Mouse (Mus musculus): ENCODE measurements at regions not wholly inside any gene's neighbourhood (a gene's known extent, or its start where the extent isn't known, plus 50 kb on each side); places are given as distances from the start of the nearest gene placed in this dataset.

DNA sequence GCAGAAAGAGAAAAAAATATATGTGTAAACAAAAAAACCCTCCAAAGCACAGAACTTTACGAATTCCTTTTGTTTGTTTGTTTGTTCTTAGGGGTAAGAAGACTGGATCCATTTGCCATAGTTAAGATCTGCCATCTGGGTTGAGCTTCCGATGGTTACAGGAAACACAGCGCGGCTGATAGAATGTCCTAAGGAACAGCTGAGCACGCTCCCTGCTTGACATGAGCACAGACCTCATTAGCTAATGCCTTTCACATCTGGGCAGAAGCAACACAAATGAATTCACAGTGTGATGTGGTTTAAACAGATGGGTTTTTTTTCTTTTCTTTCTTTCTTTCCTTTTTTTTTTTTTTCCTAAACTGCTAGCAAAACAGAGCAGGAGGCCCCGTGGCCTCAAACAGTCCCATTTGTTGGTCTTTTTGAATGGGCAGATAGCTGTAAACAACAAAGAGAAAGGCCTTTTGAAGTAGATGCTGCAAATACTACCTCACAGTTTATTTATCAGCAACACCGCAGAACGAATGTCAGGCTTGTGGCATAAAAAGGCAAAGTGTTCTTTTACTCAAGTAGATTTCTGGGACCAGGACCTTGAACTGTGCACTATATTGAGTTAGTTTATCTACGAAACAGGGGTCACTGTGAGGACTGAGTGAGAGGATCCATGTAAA lies 61.0 kb upstream of the Raph1 start:
- no peak for DNase-seq (ENCODE audit: low spot score)

DNA sequence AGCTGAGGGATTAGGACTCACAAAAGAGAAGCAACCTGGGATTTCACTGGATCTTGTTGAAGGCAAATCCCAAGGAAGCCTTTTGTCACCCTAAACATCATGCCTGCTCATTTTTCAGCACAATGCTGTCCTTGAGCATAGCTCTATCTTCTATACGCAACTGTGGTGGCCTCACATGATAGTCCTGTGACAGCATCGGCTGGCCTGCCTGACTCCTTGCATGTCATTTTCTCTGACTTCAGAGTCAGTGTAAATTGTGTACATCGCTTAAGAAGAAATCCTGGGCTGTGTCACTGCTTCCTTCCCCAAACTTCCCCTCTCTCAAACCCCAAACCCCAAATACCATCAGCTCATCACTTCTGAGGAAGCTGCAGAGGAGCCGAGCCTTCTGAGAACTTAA lies 60.5 kb upstream of the Raph1 start:
- DNase-seq (ENCODE audit: low spot score): no peak

DNA sequence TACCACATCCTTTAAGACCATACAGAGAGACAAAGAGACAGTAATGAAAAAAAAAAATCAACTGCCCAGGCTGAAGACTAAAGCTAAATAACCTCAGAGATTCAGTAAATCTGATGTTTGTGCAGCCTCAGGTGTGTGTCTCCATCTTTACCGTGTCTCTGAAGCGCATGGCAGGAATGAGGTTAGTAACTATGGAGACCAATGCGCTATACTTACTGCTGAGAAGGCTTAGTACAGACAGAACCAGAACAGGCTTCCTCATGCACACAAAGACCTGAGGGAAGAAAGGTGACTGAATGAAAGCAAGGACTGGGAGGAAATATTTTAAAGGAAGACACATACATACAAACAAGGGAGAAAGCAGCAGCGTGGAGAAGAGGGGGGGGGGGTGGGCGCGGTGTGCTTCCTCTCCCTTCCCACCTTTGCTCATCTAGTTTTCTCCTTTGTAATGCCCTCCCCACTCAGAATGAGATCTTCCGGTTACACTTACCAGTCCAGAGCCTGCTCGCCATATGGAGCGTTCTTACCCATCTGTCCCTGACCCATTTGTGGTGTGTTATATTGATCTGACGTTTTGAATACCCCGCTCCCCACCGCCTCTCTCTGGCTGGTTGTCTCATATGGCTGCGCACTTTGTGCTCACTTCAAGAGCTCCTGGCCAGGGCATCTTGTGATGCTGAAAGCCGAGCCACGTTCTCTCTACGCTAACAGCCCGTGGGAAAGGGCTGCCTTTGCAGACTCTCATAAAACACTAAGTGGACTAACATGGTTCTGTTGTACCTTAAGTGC lies 59.0 kb upstream of the Raph1 start:
- DNase-seq (ENCODE audit: low spot score): peak; percentile 0

DNA sequence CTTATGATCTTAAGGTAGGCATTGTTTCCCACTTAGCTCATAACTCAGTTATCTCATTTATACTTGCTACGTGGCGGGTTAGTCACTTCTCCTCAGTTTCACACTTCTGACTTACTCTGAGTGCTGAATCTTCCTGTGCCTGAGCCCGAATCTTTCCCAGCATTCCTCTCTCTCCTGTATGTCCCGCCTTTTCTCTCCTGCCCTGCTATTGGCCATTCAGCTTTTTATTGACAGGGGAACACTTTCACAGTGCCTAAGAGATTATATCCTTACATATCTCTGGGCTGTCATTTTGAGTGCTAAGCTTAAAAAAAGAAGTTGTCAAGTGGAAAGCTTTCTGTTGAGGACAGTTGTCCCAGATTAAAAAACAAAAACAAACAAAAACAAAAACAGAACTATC lies 57.3 kb upstream of the Raph1 start:
- DNase-seq (ENCODE audit: low spot score): no peak

DNA sequence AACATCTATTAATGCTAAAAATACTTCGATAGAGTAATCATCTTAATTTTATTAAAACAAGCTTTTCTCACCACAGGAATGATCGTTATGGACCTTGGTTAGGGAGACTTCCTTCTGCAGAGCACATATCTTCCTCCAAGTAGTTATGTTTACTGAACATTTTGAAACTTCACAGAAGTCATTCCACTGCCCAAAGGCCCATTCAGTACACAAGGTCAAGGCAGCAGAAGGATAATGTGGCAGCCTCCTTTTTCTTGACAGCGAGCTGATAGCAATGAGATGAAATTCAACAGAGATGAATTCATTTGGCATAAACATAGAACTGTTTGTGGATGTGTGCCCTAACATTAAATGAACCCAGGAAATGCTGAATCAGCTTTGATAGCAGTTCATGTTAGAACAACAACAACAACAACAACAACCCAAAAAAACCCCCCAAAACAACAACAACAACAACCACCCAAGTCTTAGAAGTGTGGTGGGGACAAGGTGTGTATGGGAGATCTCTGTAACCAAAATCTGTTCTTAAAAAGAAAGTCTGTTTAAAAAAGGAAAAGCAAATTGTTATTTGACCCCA lies 56.6 kb upstream of the Raph1 start:
- no peak for DNase-seq (ENCODE audit: low spot score)

DNA sequence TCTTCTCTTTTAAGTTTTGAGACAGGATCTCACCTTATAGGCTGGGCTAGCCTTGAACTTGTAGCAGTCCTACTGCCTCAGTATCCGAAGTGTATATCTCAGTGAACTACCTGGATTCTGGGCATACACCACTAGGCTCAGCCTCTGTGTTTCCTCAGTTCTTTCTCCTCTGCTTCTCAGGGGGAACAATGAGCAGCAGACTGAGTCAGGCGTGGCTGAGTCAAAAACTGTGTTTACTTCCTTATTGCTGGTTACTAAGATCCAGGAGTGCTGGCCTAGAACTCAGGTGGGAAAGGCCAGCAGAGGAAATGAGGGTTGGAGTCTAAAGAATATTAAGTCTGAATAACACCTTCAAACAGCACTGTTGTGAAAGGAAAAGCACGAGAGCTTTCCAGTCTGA lies 54.9 kb upstream of the Raph1 start:
- DNase-seq (ENCODE audit: low spot score): no peak

DNA sequence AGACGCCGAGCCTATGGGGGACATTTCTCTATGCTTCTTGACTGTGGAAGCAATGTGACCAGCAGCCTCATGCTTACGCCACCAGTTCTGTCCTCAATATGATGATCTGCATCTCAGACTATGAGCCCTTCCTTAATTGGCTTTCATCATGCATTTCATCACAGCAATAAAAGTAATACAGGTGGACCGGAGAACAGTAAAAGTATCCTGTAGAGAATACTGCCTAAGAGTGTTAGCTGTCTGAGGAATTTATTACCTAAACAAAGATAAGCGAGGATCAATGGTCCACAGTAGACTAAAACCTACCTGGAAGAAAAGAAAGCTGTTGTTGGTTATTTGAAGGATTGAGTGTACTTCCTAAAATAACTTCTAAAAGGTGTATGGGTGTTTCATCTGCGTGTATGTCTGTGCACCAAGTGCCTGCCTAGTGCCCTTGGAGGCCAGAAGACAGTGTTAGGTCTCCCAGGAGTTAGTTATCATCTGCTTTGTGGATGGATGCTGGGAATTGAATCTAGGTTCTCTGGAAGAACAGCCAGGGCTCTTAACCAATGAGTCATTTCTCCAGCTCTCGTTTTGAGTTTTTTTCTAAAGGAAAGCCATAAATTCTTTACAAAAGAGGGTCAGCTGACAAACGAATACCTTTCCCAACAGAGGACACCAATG lies 54.3 kb upstream of the Raph1 start:
- DNase-seq (ENCODE audit: low spot score): no peak

DNA sequence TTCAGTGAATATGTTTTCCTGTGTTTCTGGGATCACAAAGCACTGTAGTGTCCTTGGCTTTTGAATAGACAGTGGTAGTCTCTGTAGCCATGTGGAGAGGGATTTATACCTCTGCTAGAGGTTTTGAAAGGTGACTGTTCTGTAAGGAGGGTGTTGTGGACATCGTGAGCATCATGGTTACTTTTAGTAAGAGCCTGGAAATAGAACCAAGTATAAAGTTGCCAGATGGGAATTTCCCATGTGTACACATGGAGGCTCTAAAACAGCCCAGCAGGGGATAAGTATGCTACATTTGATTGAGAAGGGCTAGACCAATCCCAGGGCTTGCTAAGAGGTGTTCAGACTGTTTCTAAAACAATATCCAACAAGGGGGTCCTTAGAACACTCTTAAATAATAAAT lies 51.5 kb upstream of the Raph1 start:
- DNase-seq (ENCODE audit: low spot score): no peak

DNA sequence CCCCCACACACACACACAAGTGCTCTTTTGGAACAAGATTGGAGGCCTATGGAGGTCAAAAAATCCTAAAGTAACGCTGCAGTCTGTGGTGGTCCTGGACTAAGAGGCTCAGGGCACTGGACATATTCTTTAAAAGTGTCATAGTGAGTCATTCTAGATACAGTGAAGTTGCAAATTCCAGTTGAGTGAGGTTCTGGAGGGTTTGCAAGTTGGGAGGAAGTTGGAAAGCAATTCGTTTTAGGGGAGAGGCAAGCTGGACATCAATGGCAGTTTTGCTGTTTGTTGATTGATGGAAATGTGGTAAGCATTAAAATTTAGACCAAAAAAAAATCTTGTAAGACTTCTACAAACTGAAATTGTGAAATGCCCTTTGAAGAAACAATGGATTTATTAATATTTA lies 50.0 kb upstream of the Raph1 start:
- no peak for DNase-seq (ENCODE audit: low spot score)
